Mouse (Mus musculus): Measurements from ENCODE around the gene Pgm5. TPM values are rescaled to one million over a fixed set of nuclear protein-coding genes. Genes with fewer than 3 reads are reported as not detected.

The Pgm5 gene
- polyA plus RNA-seq (2017; shearing (Covaris generic)), result under 1 TPM in 1 of 2 experiments, not detected in 1; 0.31 TPM

DNA sequence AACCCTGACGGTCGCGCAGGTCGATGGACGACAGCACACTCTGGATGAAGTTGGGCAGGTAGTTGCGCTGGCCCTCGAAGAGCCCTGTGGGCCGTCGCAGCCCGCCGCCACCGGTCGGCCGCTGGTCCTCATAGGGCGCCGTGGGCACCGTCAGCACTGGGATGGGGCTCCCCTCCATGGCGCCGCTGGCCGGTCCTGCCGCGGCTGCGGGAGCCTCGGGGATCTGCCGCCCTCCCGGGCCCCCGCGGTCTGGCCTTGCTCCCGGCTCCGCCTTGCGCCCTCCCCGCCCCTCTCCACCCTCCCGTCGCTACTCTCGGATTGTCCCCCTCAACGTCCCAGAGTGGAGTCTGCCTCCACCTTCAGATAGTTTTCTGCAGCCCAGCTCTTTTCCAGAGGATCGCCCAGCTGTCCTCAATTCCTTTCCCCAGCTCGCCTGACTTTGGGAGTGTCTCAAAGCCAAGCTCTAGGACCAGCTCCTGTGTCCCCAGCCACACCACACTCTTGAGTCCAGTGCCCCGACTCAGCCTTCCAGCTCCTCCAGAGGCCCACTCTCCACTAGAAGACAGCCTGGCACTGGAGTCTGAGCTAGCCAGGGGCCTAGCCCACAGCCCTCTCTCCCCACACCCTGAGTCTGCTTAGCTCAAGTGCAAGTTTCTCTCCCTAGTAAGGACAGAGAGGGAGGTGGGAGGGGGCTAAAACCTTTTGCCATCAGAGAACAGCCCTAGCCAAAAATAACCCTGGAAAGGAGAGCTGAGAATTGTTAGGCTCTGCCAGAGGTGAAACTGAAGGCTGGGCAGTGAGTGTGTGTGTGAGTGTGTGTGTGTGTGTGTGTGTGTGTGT lies at the start of gene Pgm5:
Gene Pgm5, minus strand, starts transcription at position 244 of the 840 bp plus-strand sequence.

DNA sequence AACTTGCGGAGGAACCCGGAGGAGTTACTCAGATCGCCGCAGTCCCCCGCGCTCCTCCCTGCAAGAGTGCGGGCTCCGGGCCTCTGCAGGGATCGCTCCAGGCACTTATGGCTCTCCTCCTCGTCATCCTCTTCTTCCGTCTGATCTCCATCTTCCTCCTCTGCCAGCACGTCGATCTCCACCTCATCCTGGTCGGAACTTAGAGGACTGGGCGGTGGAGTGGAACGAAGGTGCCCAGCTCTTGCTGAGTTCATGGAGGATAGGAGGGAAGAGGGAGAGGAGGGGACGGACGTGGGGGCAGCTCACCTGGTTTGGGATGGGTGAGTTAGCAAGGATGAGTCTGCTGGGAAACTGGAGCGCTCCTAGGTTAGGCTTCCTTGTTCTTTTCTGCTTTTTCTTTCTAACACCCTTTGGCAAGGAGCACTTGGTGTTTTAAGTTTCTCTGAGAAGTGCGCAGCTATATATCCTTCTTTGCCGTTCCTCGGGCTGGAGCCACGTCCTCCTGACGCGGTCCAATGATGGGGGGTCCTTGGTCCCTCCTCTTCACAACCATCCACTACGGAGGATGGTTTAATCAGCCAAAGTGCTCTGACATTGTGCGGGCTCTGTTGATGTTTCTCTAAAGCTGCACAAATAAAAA lies 39.0 kb upstream of the Pgm5 start, which contains the start of gene Foxd4:
Gene Foxd4, minus strand, starts transcription at position 617 of the 640 bp plus-strand sequence.

GRCm38 (mm10) chr19:24875129-24875870 lies 13.6 kb upstream of the Pgm5 start, which contains the start of gene Gm10053:
TSS of gene Gm10053 (plus strand) at chr19:24875686.

DNA sequence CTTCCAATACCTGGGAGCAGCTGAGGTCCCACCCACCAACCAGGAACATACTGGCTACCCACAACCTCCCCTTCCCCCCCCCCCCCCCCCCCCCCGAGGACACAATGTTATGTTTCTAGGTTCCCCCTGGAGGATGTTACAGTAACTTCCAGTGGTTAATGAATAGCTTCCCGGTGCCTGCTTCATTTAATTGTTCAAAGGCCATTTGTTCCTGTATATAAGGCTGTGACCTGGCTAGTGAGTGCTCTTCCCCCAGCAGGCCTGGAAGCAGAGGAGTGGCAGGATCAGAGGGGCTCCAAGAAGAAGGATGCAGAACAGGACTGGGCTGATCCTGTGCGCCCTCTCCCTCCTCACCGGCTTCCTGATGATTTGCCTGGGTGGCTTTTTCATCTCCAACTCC lies 187.9 kb downstream of the Pgm5 start, which contains the start of gene Tmem252:
Gene Tmem252, plus strand, starts transcription at position 247 of the 400 bp plus-strand sequence.

Other genes starting within 250 kb of the Pgm5 start
- not detected for gene Tmem252, start 187.8 kb downstream of the Pgm5 start, polyA plus RNA-seq (2017; shearing (Covaris generic))
- 100 to 1,000 TPM; 186 to 198 TPM for gene Gm10053, start 13.8 kb upstream of the Pgm5 start, polyA plus RNA-seq (2017; shearing (Covaris generic))
- gene Foxd4, start 39.3 kb upstream of the Pgm5 start, polyA plus RNA-seq (2017; shearing (Covaris generic)), result not detected
- 10 to 100 TPM; 10.4 to 10.8 TPM for gene Cbwd1, start 99.8 kb upstream of the Pgm5 start, polyA plus RNA-seq (2017; shearing (Covaris generic))
- gene Dock8, start 137.7 kb upstream of the Pgm5 start, polyA plus RNA-seq (2017; shearing (Covaris generic)), result 100 to 1,000 TPM; 124 to 162 TPM

All from activated CD4-positive, CD25-positive, alpha-beta regulatory T cell (primary cell).